Mouse (Mus musculus) ES-E14 (cell line): Measurements from ENCODE around the gene Arpc1b. TPM values are rescaled to one million over a fixed set of nuclear protein-coding genes. Genes with fewer than 3 reads are reported as not detected.

Source experiments
- DNase-seq: peaks from one replicate; pipeline ENCODE4 v3.0.0-alpha.2; 2013; ENCODE audit warnings: low read depth, low spot score
- H3K27ac ChIP-seq: 2 replicates; pipeline ENCODE4 v1.5.1; 2012; ENCODE audit warnings: low read depth, mild to moderate bottlenecking, low read length, moderate library complexity, mixed read lengths; ENCODE audit not compliant: poor library complexity, insufficient read depth, severe bottlenecking
- H3K36me3 ChIP-seq: 2 replicates; pipeline ENCODE4 v1.6.1; 2012; ENCODE audit warnings: mild to moderate bottlenecking, low read length, moderate library complexity, mixed read lengths; ENCODE audit not compliant: control insufficient read depth, poor library complexity, insufficient read depth, severe bottlenecking
- H3K4me1 ChIP-seq, 2 experiments: fragments of 150-350 bp in 1 of 2; sonication (generic) in 1 of 2; 2 replicates each; pipeline ENCODE4 v1.6.1; 2012; ENCODE audit warnings: low read length in 2 of 2, mild to moderate bottlenecking in 1 of 2, mixed read lengths in 1 of 2; ENCODE audit not compliant: control insufficient read depth in 2 of 2, insufficient read depth in 2 of 2, poor library complexity in 1 of 2
- H3K4me3 ChIP-seq, 2 experiments: fragments of 150-350 bp in 1 of 2; sonication (generic) in 1 of 2; 2 replicates each; pipeline ENCODE4 v1.5.1; 2012; ENCODE audit warnings: low read length in 2 of 2, low read depth in 1 of 2, mild to moderate bottlenecking in 1 of 2, mixed read lengths in 1 of 2; ENCODE audit not compliant: insufficient read depth in 1 of 2, poor library complexity in 1 of 2, severe bottlenecking in 1 of 2
- H3K9ac ChIP-seq: 2 replicates; pipeline ENCODE4 v1.6.1; 2012; ENCODE audit warnings: low read depth, mild to moderate bottlenecking, low read length, mixed read lengths; ENCODE audit not compliant: poor library complexity, insufficient read depth, severe bottlenecking
- H3K9me3 ChIP-seq: fragments of 150-350 bp; sonication (generic); 2 replicates; pipeline ENCODE4 v1.6.1; 2012; ENCODE audit warnings: low read depth, mild to moderate bottlenecking, low read length; ENCODE audit not compliant: control insufficient read depth, insufficient read depth
- CHD2 ChIP-seq: IDR thresholded peaks from 2 replicates; pipeline ENCODE4 v1.6.1; 2014; ENCODE audit warnings: mild to moderate bottlenecking, low read depth, low read length, inconsistent platforms
- HCFC1 ChIP-seq: IDR thresholded peaks from 2 replicates; pipeline ENCODE4 v1.6.1; 2012; ENCODE audit warnings: low read length, inconsistent platforms, borderline replicate concordance; ENCODE audit not compliant: insufficient read depth
- MAFK ChIP-seq: IDR thresholded peaks from 2 replicates; pipeline ENCODE4 v1.6.1; 2014; ENCODE audit warnings: mild to moderate bottlenecking, low read depth, low read length, inconsistent platforms; ENCODE audit not compliant: insufficient read depth
- ZC3H11A ChIP-seq: IDR thresholded peaks from 2 replicates; pipeline ENCODE4 v1.6.1; 2012; ENCODE audit warnings: low read depth, mild to moderate bottlenecking, inconsistent platforms, low read length, borderline replicate concordance
- ZNF384 ChIP-seq: IDR thresholded peaks from 2 replicates; pipeline ENCODE4 v1.6.1; 2012; ENCODE audit warnings: low read depth, low read length, inconsistent platforms
- in situ Hi-C, 2 experiments: fragments of 600-800 bp; cut with MboI; formaldehyde crosslinking; loops; one replicate each; pipeline ENCODE4 v1.15.1; 2025; ENCODE audit warnings: low sequenced_read_pairs in 2 of 2, inconsistent platforms in 1 of 2; ENCODE audit not compliant: unreplicated experiment in 2 of 2
- total RNA-seq: library from RNA; depleted of rRNA; stranded (reverse); fragments of 300-350 nt; gene quantifications from 2 replicates; pipeline ENCODE4 v1.2.3, GENCODE M21; 2012

Arpc1b gene
- total RNA-seq, 1 experiment = 249 TPM

DNA sequence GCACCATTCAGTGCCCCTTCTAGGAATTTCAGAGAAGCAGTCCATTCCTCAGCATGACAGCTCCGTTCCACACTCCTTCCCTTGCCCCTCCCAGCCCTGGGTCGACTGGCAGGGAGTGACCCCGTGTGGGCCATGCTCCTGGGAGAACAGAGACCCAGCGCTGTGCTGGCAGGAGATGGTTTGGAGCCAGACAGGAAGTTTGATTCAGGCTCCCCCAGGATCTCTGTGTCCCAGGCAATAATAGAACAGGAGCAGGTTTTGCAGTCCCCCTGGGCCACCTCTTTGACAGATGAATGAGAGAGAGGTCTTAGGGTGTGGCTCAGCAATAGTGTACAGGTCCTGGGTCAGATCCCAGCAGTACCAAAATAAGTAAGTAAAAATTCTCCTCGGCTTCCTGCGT, 4.0 kb downstream of the Arpc1b start:
- in situ Hi-C loops = no loop called here
- no peak for DNase-seq
- H3K27ac ChIP-seq = no peak overlapping the region
- H3K9ac ChIP-seq = no peak overlapping the region
- no peaks in the 10 kb centered on the region for H3K9me3 ChIP-seq
- no peak for TF ChIP-seq CHD2
- no peak for TF ChIP-seq HCFC1
- TF ChIP-seq ZNF384 = no peak
- TF ChIP-seq MAFK = no peak
- no peak for TF ChIP-seq ZC3H11A
- no peak overlapping the region for H3K4me3 ChIP-seq
- peaks cover 2 to 8% of the 10 kb centered on the region in 2 experiments; a peak in 3 of 4 replicates for H3K4me1 ChIP-seq
- peaks cover 4% of the 10 kb centered on the region for H3K36me3 ChIP-seq

- Histone ChIP-seq H3K36me3 (peaks cover 8% of the 10 kb centered on the region), H3K4me3 (no peak overlapping the region), H3K9ac (no peak overlapping the region), H3K4me1 (peaks cover 2 to 5% of the 10 kb centered on the region in 2 experiments; a peak in 3 of 4 replicates), H3K9me3 (no peaks in the 10 kb centered on the region), H3K27ac (no peak overlapping the region)
- in situ Hi-C loops = no loop called here
- TF ChIP-seq ZNF384 (no peak), MAFK (no peak), CHD2 (no peak), HCFC1 (no peak), ZC3H11A (no peak)
- no peak for DNase-seq
These were observed 4.4 kb downstream of the Arpc1b start for GRCm38 (mm10) chr5:145118461-145118860.

DNA sequence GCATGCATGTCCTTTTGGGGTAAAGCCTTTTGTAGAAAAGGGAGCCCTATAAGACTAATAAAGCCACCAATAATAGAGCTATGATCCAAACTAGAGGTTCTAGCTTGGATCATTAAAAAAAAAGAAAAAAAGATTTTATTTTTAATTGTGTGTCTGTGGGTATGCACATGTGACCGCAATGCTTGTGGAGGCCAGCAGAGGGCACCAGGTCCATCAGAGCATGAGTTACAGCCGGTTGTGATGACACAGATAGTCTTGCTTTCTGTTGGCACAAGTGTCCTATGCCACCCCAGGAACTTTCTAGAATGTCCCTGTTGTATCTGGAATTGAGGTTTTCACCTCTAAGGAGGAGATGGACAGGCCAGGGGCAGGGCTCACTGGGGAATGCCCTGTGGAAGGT, 5.4 kb downstream of the Arpc1b start:
- Histone ChIP-seq H3K4me1 (peaks cover 2 to 3% of the 10 kb centered on the region in 2 experiments; a peak in 3 of 4 replicates), H3K27ac (no peak overlapping the region), H3K4me3 (no peak overlapping the region), H3K9ac (no peak overlapping the region), H3K36me3 (peaks cover 16% of the 10 kb centered on the region), H3K9me3 (no peaks in the 10 kb centered on the region)
- in situ Hi-C loops = no loop called here
- peak; percentile 78; the same call in 1 of the 2 replicates for TF ChIP-seq ZNF384
- TF ChIP-seq HCFC1 = no peak
- peak; percentile 55 for DNase-seq

- no peaks in the 10 kb centered on the region for H3K9me3 ChIP-seq
These were observed 6.9 kb downstream of the Arpc1b start for GRCm38 (mm10) chr5:145120921-145121320.

GRCm38 (mm10) chr5:145123396-145123795, 9.4 kb downstream of the Arpc1b start:
- in situ Hi-C loops = no loop called here
- peaks cover 0 to 3% of the 10 kb centered on the region in 2 experiments; a peak in 2 of 4 replicates for H3K4me1 ChIP-seq
- DNase-seq = no peak
- H3K9ac ChIP-seq = no peak overlapping the region
- H3K4me3 ChIP-seq = no peak overlapping the region
- H3K9me3 ChIP-seq = no peaks in the 10 kb centered on the region
- H3K36me3 ChIP-seq = peaks cover 46% of the 10 kb centered on the region
- no peak for TF ChIP-seq HCFC1
- TF ChIP-seq MAFK = no peak
- TF ChIP-seq CHD2 = no peak
- TF ChIP-seq ZNF384 = no peak
- no peak for TF ChIP-seq ZC3H11A
- H3K27ac ChIP-seq = no peak overlapping the region

More at GRCm38 (mm10) chr5:145120921-145121320, 6.9 kb downstream of the Arpc1b start:
- H3K4me3 ChIP-seq = no peak overlapping the region
- TF ChIP-seq ZNF384 (no peak), ZC3H11A (no peak), HCFC1 (no peak), MAFK (no peak), CHD2 (no peak)
- no peak for DNase-seq
- H3K4me1 ChIP-seq = peaks cover 2 to 3% of the 10 kb centered on the region in 2 experiments; a peak in 3 of 4 replicates
- H3K36me3 ChIP-seq = peaks cover 29% of the 10 kb centered on the region
- H3K9ac ChIP-seq = no peak overlapping the region
- in situ Hi-C loops = no loop called here
- no peak overlapping the region for H3K27ac ChIP-seq
